Comparison of ENCODE assay signal across 9 mouse cellular contexts in genomic region chrX:93676228-93676627, GRCm38 (mm10). TPM values are rescaled to one million over a fixed set of nuclear protein-coding genes. Genes with fewer than 3 reads are reported as not detected.
DNase-seq lines count a peak whose midpoint lies in the region; ATAC-seq and TF ChIP-seq lines count a peak whose summit lies in the region.
"Had no signal": no experiment of that assay in that cellular context is flagged by ENCODE, and none has a peak within 500 bp of the region (broad histone marks: within the 10 kb centered on the region; RNA-seq: fewer than 3 reads in every experiment).

No protein-coding gene starts in this region.

- H3K4me3 ChIP-seq in E14TG2a.4 (replicated peaks; ENCODE audit: low read length) (peak overlapping the region; percentile 75), G1E (ENCODE audit: low read depth, low read length) (peak overlapping the region; percentile 65; the same call in 1 of the 2 replicates)
- H3K4me3 ChIP-seq in forebrain, postnatal 0 days (ENCODE audit: low read depth, low read length): peak overlapping the region; percentile 41
- H3K4me3 ChIP-seq in liver, embryonic 15.5 days (replicated peaks): peak overlapping the region; percentile 63

- H3K9me3 ChIP-seq in E14TG2a.4 (ENCODE audit: low read length) (no peaks in the 10 kb centered on the region), G1E (replicated peaks) (no peaks in the 10 kb centered on the region)
- no peaks in the 10 kb centered on the region for H3K9me3 ChIP-seq in forebrain, postnatal 0 days (ENCODE audit: low read length)
- H3K9me3 ChIP-seq in liver, embryonic 15.5 days (replicated peaks): no peaks in the 10 kb centered on the region

- H3K4me2 ChIP-seq in forebrain, postnatal 0 days (ENCODE audit: low read depth): peak overlapping the region; percentile 49
- peak overlapping the region; percentile 66 for H3K4me2 ChIP-seq in liver, embryonic 15.5 days

- H3K4me1 ChIP-seq in E14TG2a.4 (replicated peaks; ENCODE audit: low read depth, low read length) (peaks cover 51% of the 10 kb centered on the region), G1E (ENCODE audit: insufficient read depth, low read depth, low read length) (peaks cover 9% of the 10 kb centered on the region)
- no peaks in the 10 kb centered on the region for H3K4me1 ChIP-seq in forebrain, postnatal 0 days (ENCODE audit: insufficient read depth)
- peaks cover 22% of the 10 kb centered on the region for H3K4me1 ChIP-seq in liver, embryonic 15.5 days (replicated peaks)

- no peaks in the 10 kb centered on the region for H3K27me3 ChIP-seq in E14TG2a.4 (ENCODE audit: insufficient read depth, low read length)
- no peaks in the 10 kb centered on the region for H3K27me3 ChIP-seq in G1E (ENCODE audit: insufficient read depth, low read length)
- H3K27me3 ChIP-seq in forebrain, postnatal 0 days (ENCODE audit: insufficient read depth, low read length): no peaks in the 10 kb centered on the region
- no peaks in the 10 kb centered on the region for H3K27me3 ChIP-seq in liver, embryonic 15.5 days

- no peak for DNase-seq in G1E (ENCODE audit: low spot score)
- peak; percentile 21 for DNase-seq in forebrain, postnatal 0 days
- no peak for DNase-seq in testis, postnatal 14 days (ENCODE audit: low spot score)
- no peak for DNase-seq in frontal cortex, postnatal 14 days (ENCODE audit: low spot score in 2 of 2)
- DNase-seq in kidney, postnatal 36 days: no peak
- no peak for DNase-seq in adrenal gland, postnatal 36 days
- DNase-seq: cerebellum, adult 11 months had no signal

- H3K36me3 ChIP-seq in E14TG2a.4 (ENCODE audit: insufficient read depth, low read length) (no peaks in the 10 kb centered on the region), G1E (replicated peaks) (no peaks in the 10 kb centered on the region)
- no peaks in the 10 kb centered on the region for H3K36me3 ChIP-seq in forebrain, postnatal 0 days (ENCODE audit: insufficient read depth)
- H3K36me3 ChIP-seq in liver, embryonic 15.5 days (replicated peaks): no peaks in the 10 kb centered on the region

- H3K9ac ChIP-seq in forebrain, postnatal 0 days: peak overlapping the region; percentile 70
- H3K9ac ChIP-seq in liver, embryonic 15.5 days: peak overlapping the region; percentile 55

- no peak for ATAC-seq in G1E (ENCODE audit: extremely low read depth, insufficient number of reproducible peaks, low FRiP score, poor library complexity, severe bottlenecking)
- ATAC-seq in forebrain, postnatal 0 days: no peak
- ATAC-seq in liver, embryonic 15.5 days (ENCODE audit: insufficient read depth): no peak

- peak overlapping the region; percentile 91 for H3K27ac ChIP-seq in forebrain, postnatal 0 days (ENCODE audit: low read depth, low read length)
- peak overlapping the region; percentile 96 for H3K27ac ChIP-seq in liver, embryonic 15.5 days (replicated peaks)

- WGBS in forebrain, postnatal 0 days: 54% methylated on average over 2 of the region's 2 CpGs
- 40% methylated on average over 2 of the region's 2 CpGs for WGBS in liver, embryonic 15.5 days (ENCODE audit: insufficient replicate concordance)

- TF ChIP-seq CTCF in E14TG2a.4 (conservative IDR thresholded peaks at IDR 0.05; ENCODE audit: low read length): no peak
- TF ChIP-seq CTCF in G1E (IDR thresholded peaks at IDR 0.05; ENCODE audit: low read depth, low read length): no peak
- TF ChIP-seq CTCF in forebrain, postnatal 0 days (IDR thresholded peaks at IDR 0.05; ENCODE audit: low read depth): no peak

RNA-seq across cellular contexts. Expression of gene Pcyt1b, which starts 21.6 kb away (rescaled TPM):
- total RNA-seq in G1E (2014; fragmentation: Nextera tagmentation): 6.0 and 17.1 TPM in 2 replicates
- 11.0 and 16.8 TPM in 2 replicates for total RNA-seq in G1E (2017)
- polyA plus RNA-seq in G1E (2012): 1.3 and 1.8 TPM in 2 replicates
- 26.3 and 30.7 TPM in 2 replicates for total RNA-seq in forebrain, postnatal 0 days (2014; rRNA removed)
- polyA plus RNA-seq in forebrain, postnatal 0 days (2015; fragmentation: Nextera tagmentation; extraction: Ambion mirVana): 12.5 and 21.7 TPM in 2 replicates
- 7.9 and 8.1 TPM in 2 replicates for polyA plus RNA-seq in liver, embryonic 15.5 days (2015; fragmentation: Nextera tagmentation; extraction: Ambion mirVana)
- under 1 TPM; 0.36 to 0.72 TPM for total RNA-seq in adrenal gland, postnatal 36 days (2021)

RNA-seq across cellular contexts. Expression of gene Pola1, which starts 44.3 kb away (rescaled TPM):
- total RNA-seq in G1E (2014; fragmentation: Nextera tagmentation): 91.6 and 100 TPM in 2 replicates
- total RNA-seq in G1E (2017): 91.5 and 104 TPM in 2 replicates
- 4.1 and 6.2 TPM in 2 replicates for polyA plus RNA-seq in G1E (2012)
- total RNA-seq in forebrain, postnatal 0 days (2014; rRNA removed): 9.6 and 16.2 TPM in 2 replicates
- 1.9 and 2.5 TPM in 2 replicates for polyA plus RNA-seq in forebrain, postnatal 0 days (2015; fragmentation: Nextera tagmentation; extraction: Ambion mirVana)
- 14.4 and 14.5 TPM in 2 replicates for polyA plus RNA-seq in liver, embryonic 15.5 days (2015; fragmentation: Nextera tagmentation; extraction: Ambion mirVana)
- total RNA-seq in adrenal gland, postnatal 36 days (2021): 10 to 100 TPM; 11.0 to 11.3 TPM

Comparison
In these comparisons a context has a peak if more than half of its experiments do, and no peak if none do; other contexts are left out.
1. RNA of gene Pcyt1b, which starts 21.6 kb away (total RNA-seq): 26.3 to 30.7 TPM in forebrain, postnatal 0 days and 6.0 to 17.1 TPM in G1E; 0.36 to 0.72 TPM in adrenal gland, postnatal 36 days; every median in the first group is over 4 times any median in the second.
2. Peak in every context shown above with its lines, with median percentiles within 50 percentile points of each other: H3K4me3 ChIP-seq.